Mouse (Mus musculus) neural tube, embryonic 13.5 days (tissue): ENCODE measurements around the gene Phyh. TPM values are rescaled to one million over a fixed set of nuclear protein-coding genes. Genes with fewer than 3 reads are reported as not detected.

Experiments used
- ATAC-seq: fragments of 200-750 bp; cut with Nextera tagmentation; 2 replicates; pipeline ENCODE4 v1.8.0; 2017; ENCODE audit warnings: low read depth, mild to moderate bottlenecking, moderate TSS enrichment, moderate library complexity
- H3K27ac ChIP-seq: fragments of 300-500 bp; sonication (generic); replicated peaks from 2 replicates; pipeline ENCODE4 v1.5.1; 2015; ENCODE audit warnings: moderate library complexity, mild to moderate bottlenecking, inconsistent platforms
- H3K27me3 ChIP-seq: fragments of 300-500 bp; sonication (generic); 2 replicates; pipeline ENCODE4 v1.6.1; 2015; ENCODE audit warnings: mild to moderate bottlenecking, inconsistent platforms
- H3K36me3 ChIP-seq: fragments of 300-500 bp; sonication (generic); 2 replicates; pipeline ENCODE4 v1.6.1; 2015; ENCODE audit warnings: mild to moderate bottlenecking, inconsistent platforms
- H3K4me1 ChIP-seq: fragments of 300-500 bp; sonication (generic); replicated peaks from 2 replicates; pipeline ENCODE4 v1.6.1; 2015; ENCODE audit warnings: inconsistent platforms
- H3K4me2 ChIP-seq: fragments of 300-500 bp; sonication (generic); 2 replicates; pipeline ENCODE4 v1.6.1; 2015; ENCODE audit warnings: inconsistent platforms, mild to moderate bottlenecking, moderate library complexity
- H3K4me3 ChIP-seq: fragments of 300-500 bp; sonication (generic); 2 replicates; pipeline ENCODE4 v1.5.1; 2015; ENCODE audit warnings: mild to moderate bottlenecking, inconsistent platforms
- H3K9ac ChIP-seq: fragments of 300-500 bp; sonication (generic); 2 replicates; pipeline ENCODE4 v1.6.1; 2015; ENCODE audit warnings: moderate library complexity, mild to moderate bottlenecking, inconsistent platforms
- H3K9me3 ChIP-seq: fragments of 300-500 bp; sonication (generic); 2 replicates; pipeline ENCODE4 v1.6.1; 2016; ENCODE audit warnings: inconsistent platforms
- WGBS: fragments of 180-500 bp; shearing (Covaris S2); methylation state at CpG from one replicate; pipeline ENCODE4 v1.1.7; 2015; 5-methylcytosine and 5-hydroxymethylcytosine counted together
- polyA plus RNA-seq: library from polyadenylated mRNA; unstranded; fragments of >200 nt; fragmentation: Nextera tagmentation; extraction: Ambion mirVana; gene quantifications from 2 replicates; pipeline ENCODE4 v1.2.1, GENCODE M21; 2015

Phyh gene
- polyA plus RNA-seq, 1 experiment from 2014 or later: 62.8 TPM

DNA sequence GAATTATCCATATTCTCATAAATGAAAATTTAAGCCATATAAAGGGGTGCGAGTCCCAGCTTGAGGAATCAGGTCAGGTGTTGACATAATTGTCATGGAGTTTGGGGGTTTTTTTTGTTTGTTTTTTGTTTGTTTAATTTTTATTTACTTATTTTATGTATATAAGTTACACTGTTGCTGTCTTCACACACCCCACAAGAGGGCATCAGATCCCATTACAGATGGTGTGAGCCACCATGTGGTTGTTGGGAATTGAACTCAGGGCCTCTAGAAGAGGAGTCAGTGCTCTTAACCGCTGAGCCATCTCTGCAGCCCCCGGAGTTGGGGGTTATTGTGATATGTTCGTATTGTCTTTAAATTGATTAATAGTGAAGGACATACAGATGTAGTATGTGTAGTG is 21.8 kb upstream of the Phyh start:
- WGBS: 93% methylated on average over 4 of the region's 4 CpGs
- no peaks in the 10 kb centered on the region for H3K4me1 ChIP-seq
- ATAC-seq: no peak

DNA sequence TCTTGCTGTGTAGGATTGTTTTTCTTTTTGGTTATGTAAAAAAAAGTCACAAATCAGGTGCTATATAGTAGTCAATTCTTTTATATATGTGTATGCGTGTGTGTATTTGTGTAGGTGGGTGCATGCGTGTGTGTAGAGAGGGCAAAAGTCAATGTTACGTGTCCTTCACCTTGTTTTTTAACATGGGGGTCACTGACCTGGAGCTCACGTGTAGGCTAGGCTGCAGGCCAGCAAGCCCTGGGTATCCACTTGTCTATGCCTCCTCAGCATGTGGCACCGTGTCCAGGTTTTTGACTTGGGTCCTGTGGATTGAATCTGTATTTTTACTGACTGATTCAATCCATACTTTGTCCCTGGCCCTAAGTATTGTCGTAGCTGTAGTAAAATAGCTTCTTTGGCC is 18.2 kb upstream of the Phyh start:
- no peak for ATAC-seq
- Histone ChIP-seq H3K27me3 (no peaks in the 10 kb centered on the region), H3K9ac (no peak overlapping the region), H3K27ac (no peak overlapping the region), H3K4me3 (no peak overlapping the region), H3K4me2 (no peak overlapping the region), H3K4me1 (no peaks in the 10 kb centered on the region), H3K9me3 (no peaks in the 10 kb centered on the region), H3K36me3 (peaks cover 76% of the 10 kb centered on the region)
- WGBS: 94% methylated on average over 6 of the region's 6 CpGs

More for the DNA sequence above, 21.8 kb upstream of the Phyh start:
- H3K27ac ChIP-seq: no peak overlapping the region
- no peak overlapping the region for H3K4me3 ChIP-seq
- peaks cover 91% of the 10 kb centered on the region for H3K36me3 ChIP-seq
- H3K9ac ChIP-seq: no peak overlapping the region
- H3K9me3 ChIP-seq: no peaks in the 10 kb centered on the region
- H3K27me3 ChIP-seq: no peaks in the 10 kb centered on the region
- no peak overlapping the region for H3K4me2 ChIP-seq

DNA sequence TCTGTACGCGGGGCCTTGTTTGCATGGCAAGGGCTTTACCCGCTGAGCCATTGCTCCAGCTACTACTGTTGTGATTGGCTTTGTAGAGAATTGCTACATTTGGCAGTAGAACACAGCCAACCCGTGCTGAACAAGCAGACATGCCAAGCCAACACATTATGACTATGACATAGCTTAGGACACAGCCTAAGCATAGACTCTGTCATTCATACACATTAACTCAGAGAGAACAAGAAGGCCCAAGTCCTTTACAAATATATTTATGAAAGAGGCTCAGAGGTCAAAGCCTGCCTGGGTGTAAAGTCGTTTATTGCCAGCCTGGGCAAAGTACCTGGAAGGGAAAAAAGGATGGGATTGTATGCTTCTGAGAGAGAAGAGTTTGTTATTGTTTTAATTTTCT is 16.5 kb upstream of the Phyh start:
- Histone ChIP-seq H3K4me3 (no peak overlapping the region), H3K9me3 (no peaks in the 10 kb centered on the region), H3K27ac (no peak overlapping the region), H3K36me3 (peaks cover 76% of the 10 kb centered on the region), H3K4me1 (no peaks in the 10 kb centered on the region), H3K9ac (no peak overlapping the region), H3K27me3 (no peaks in the 10 kb centered on the region), H3K4me2 (no peak overlapping the region)
- ATAC-seq: no peak
- WGBS: 96% methylated on average over 5 of the region's 5 CpGs

DNA sequence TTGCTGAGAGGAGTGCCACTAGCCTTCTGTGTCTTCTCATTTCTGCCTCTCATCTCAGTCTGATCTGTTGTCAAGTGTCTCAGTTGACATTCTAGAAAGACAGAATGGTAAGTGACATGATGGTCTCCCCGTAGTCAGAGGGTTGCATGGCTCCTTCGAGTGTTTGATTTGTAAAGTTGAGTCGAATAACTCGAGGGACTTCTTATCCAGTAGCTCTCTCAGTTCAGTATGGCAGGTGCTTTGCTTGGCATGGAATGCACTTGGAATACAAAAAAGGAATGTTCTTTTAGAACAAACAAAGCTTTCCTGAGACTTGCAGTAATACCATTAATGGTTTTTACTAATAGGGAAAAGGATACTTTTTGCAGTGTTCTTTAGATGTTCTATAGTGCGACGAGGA is 11.7 kb upstream of the Phyh start:
- ATAC-seq: no peak
- Histone ChIP-seq H3K36me3 (peaks cover 49% of the 10 kb centered on the region), H3K4me3 (no peak overlapping the region), H3K9ac (no peak overlapping the region), H3K9me3 (no peaks in the 10 kb centered on the region), H3K27me3 (no peaks in the 10 kb centered on the region), H3K27ac (no peak overlapping the region), H3K4me2 (no peak overlapping the region), H3K4me1 (no peaks in the 10 kb centered on the region)
- 94% methylated on average over 6 of the region's 6 CpGs for WGBS

DNA sequence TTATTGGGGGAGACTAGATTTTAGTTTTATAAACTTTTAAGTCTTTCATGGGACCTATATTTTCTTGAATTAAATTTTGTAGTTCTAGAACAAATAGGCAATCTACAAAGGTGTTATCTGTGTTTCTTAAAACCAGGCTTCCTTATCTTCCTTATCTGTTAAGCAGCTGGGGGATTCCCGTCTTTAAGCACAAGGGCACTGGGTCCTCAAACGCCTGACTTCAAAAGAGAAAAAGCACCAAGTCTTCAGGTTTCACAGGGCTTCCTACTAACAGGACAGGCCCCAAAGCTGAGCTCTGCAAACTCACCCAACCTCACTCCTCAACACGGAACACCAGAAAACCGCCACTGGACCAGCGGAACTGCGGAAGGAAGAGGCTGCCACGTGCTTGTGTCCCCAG is 10.9 kb upstream of the Phyh start:
- WGBS: 92% methylated on average over 7 of the region's 7 CpGs
- Histone ChIP-seq H3K4me2 (no peak overlapping the region), H3K36me3 (peaks cover 46% of the 10 kb centered on the region), H3K9me3 (no peaks in the 10 kb centered on the region), H3K4me1 (no peaks in the 10 kb centered on the region), H3K4me3 (no peak overlapping the region), H3K27me3 (no peaks in the 10 kb centered on the region), H3K27ac (no peak overlapping the region), H3K9ac (no peak overlapping the region)
- ATAC-seq: no peak

DNA sequence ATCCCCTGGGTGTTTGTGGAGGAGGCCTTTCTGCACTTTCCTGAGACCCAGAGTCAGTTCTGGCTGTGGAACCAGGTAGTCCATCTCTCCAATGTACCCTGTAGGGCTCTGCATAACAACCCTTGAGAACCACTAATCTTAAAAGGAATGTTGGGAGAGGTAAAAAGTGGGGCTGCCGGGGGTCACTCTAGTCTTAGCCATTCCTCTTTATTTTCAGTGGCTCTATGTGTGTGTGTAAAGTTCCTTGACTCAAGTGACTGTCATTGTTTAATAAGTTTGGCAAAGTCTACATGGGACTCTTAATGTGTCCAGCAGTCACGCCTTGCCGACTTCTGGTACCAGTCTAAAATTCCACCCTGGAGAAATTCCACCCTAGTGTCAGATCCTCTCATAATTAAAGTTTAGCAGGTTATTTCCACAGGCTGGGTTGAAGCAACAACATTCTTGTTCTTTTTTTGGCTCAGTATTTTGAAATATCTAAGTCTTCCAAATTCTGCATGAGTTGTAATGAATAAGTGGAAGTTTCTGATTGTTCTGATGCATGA is 10.0 kb upstream of the Phyh start:
- H3K27ac ChIP-seq: no peak overlapping the region
- no peak overlapping the region for H3K4me3 ChIP-seq
- H3K9ac ChIP-seq: no peak overlapping the region
- H3K4me1 ChIP-seq: no peaks in the 10 kb centered on the region
- no peak for ATAC-seq
- H3K4me2 ChIP-seq: no peak overlapping the region
- peaks cover 46% of the 10 kb centered on the region for H3K36me3 ChIP-seq
- WGBS: 91% methylated on average over 3 of the region's 3 CpGs
- H3K9me3 ChIP-seq: no peaks in the 10 kb centered on the region
- H3K27me3 ChIP-seq: no peaks in the 10 kb centered on the region

DNA sequence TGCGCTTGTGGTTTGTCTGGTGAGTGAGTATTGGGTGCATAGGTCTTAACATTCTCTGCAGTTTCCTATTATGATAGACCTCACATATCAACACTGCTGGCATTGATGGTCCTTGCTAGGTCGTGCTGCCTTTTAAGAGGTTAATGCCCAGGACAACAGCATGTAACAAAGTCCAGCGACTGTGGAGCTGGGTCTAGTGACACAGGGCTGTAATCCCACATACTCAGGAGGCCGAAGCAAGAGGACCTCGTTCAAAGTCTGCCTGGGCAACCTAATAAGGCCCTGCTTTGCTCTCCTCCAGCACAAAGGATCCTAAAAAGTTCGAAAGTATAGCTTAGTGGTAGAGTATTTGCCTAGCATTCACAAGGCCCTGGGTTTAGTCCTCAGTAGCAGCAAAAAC is 8.9 kb upstream of the Phyh start:
- H3K9me3 ChIP-seq: no peaks in the 10 kb centered on the region
- H3K4me3 ChIP-seq: no peak overlapping the region
- WGBS: 71% methylated on average over 6 of the region's 6 CpGs
- no peak overlapping the region for H3K27ac ChIP-seq
- H3K36me3 ChIP-seq: peaks cover 42% of the 10 kb centered on the region
- no peak for ATAC-seq
- no peak overlapping the region for H3K9ac ChIP-seq
- H3K4me1 ChIP-seq: no peaks in the 10 kb centered on the region
- no peaks in the 10 kb centered on the region for H3K27me3 ChIP-seq
- H3K4me2 ChIP-seq: no peak overlapping the region

DNA sequence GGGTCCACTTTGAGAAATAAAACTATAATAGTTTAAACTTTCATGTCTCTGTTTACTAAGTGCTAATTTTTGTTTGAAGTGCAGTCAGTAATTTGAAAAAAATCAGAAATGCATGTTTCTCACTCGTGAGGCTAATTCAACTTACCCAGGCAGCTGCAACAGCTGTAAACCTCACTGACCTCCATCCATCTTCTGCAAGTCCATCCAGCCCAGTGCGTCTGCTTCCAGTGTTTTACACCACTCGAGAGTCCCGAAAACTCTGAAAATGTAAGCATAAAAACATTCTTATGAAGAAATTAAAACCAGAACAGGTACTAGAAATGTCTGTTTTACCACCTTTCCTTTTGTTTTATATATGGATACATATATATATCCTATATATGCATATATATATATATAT is 8.3 kb upstream of the Phyh start:
- Histone ChIP-seq H3K27me3 (no peaks in the 10 kb centered on the region), H3K27ac (no peak overlapping the region), H3K4me3 (no peak overlapping the region), H3K4me1 (no peaks in the 10 kb centered on the region), H3K4me2 (no peak overlapping the region), H3K9ac (no peak overlapping the region), H3K9me3 (no peaks in the 10 kb centered on the region), H3K36me3 (peaks cover 36% of the 10 kb centered on the region)
- ATAC-seq: no peak
- 76% methylated on average over 4 of the region's 4 CpGs for WGBS

DNA sequence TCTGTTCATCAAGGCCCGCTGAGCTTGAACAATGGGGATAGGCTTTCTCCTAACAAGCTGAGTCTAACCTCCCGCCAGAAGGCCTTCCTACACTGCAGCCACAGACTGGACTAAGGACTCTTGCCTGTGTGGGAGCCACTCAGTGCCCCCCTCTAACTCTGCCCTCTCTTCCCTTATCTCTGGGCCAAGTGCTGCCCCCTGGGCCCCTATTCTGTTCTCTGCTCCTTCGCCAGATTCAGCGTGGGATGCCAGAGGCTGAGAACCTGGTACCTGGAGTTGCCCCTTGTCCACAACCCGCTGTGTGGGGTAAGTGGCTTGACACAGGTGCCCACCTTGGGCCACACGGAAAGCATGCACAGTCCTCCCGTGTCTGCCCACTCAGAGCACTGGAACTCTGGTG is 4.9 kb upstream of the Phyh start:
- WGBS: 65% methylated on average over 7 of the region's 7 CpGs
- no peak for ATAC-seq
- H3K9ac ChIP-seq: no peak overlapping the region
- H3K4me2 ChIP-seq: no peak overlapping the region
- no peak overlapping the region for H3K4me3 ChIP-seq
- H3K9me3 ChIP-seq: no peaks in the 10 kb centered on the region
- H3K27me3 ChIP-seq: no peaks in the 10 kb centered on the region
- 0 out of 2 replicates have a peak, but pooled peaks cover 3% of the 10 kb centered on the region for H3K36me3 ChIP-seq
- peaks cover 7% of the 10 kb centered on the region; the same call in 1 of the 2 replicates for H3K4me1 ChIP-seq
- no peak overlapping the region for H3K27ac ChIP-seq

DNA sequence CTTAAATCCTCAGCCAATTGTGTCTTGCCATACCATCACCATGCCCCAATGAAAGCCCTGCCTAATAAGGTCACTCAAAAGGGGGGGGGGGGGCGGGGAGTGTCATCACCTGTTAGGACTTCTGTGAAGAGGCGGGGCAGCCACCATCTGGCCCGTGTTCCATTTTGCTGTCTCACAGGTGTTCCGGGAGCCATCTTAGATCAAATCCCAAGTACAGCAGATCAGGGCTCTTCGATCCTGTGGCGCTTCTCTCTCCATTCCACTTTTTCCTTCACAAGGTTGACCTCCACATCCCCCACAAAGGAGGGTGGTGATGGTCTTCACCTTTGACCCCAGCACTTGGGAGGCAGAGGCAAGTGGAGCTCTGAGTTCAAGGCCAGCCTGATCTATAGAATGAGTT is 2.8 kb upstream of the Phyh start:
- H3K9ac ChIP-seq: no peak overlapping the region
- H3K36me3 ChIP-seq: no peaks in the 10 kb centered on the region
- no peak overlapping the region for H3K4me2 ChIP-seq
- H3K27ac ChIP-seq: no peak overlapping the region
- H3K9me3 ChIP-seq: no peaks in the 10 kb centered on the region
- no peak overlapping the region for H3K4me3 ChIP-seq
- H3K4me1 ChIP-seq: peaks cover 13% of the 10 kb centered on the region
- H3K27me3 ChIP-seq: no peaks in the 10 kb centered on the region
- no peak for ATAC-seq
- WGBS: 78% methylated on average over 6 of the region's 6 CpGs

DNA sequence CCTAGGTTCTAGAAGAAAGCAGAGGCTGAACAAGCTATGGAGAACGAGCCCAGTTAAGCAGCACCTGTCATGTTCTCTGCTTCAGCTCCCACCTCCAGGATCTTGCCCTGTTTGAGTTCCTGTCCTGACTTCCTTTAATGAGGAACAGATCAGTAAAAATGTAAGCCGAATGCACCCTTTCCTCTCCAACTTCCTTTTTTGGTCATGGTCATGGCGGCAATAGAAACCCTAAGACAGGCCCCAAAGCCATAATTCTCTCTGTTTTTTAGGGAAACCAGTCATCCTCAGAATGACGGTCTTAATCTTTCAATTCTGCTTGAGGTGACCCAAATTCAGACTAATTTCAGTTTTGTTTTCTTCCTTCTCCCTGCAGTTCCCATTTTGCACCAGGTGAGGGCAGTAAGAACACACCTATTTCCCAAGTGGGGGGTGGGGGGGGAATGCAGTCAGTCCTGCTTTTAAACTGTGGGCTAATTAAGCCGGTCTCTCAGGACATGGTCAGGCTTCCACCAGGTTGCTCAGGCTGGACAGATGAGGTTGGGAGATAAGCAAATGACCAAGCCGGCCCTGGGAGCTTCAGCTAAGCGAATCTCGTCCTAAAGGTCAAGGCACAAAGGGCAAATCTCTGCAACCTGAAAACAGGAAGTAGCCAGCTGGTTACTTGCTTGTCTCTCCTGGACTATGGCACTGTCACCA is 1.3 kb upstream of the Phyh start:
- Histone ChIP-seq H3K4me3 (no peak overlapping the region), H3K4me2 (peak overlapping the region; percentile 37), H3K36me3 (no peaks in the 10 kb centered on the region), H3K27ac (no peak overlapping the region), H3K27me3 (no peaks in the 10 kb centered on the region), H3K9ac (no peak overlapping the region), H3K4me1 (peaks cover 13% of the 10 kb centered on the region), H3K9me3 (no peaks in the 10 kb centered on the region)
- 23% methylated on average over 8 of the region's 8 CpGs for WGBS
- ATAC-seq: no peak

DNA sequence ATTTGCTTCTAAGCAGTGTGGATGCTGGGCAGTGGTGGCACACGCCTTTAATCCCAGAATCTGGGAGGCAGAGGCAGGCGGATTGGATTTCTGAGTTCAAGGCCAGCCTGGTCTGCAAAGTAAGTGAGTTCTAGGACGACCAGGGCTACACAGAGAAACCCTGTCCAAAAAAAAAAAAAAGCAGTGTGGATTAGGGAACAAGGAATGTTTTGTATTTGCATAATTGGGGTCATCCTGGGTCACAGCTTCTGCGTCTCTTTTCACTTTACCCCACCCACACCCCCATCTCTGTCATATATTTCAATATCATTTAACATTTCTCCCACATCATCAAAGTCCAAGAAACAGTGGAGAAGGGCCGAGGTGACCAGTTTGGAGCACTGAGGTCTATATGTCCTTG is 2.2 kb downstream of the Phyh start:
- no peak overlapping the region for H3K4me2 ChIP-seq
- H3K4me1 ChIP-seq: peaks cover 13% of the 10 kb centered on the region
- ATAC-seq: no peak
- H3K36me3 ChIP-seq: no peaks in the 10 kb centered on the region
- no peaks in the 10 kb centered on the region for H3K27me3 ChIP-seq
- no peak overlapping the region for H3K4me3 ChIP-seq
- no peaks in the 10 kb centered on the region for H3K9me3 ChIP-seq
- no peak overlapping the region for H3K27ac ChIP-seq
- 67% methylated on average over 5 of the region's 5 CpGs for WGBS
- H3K9ac ChIP-seq: no peak overlapping the region
